Mouse (Mus musculus): ENCODE measurements at regions not wholly inside any gene's neighbourhood (a gene's known extent, or its start where the extent isn't known, plus 50 kb on each side); places are given as distances from the start of the nearest gene placed in this dataset.

- no peak for DNase-seq
Observed at GRCm38 (mm10) chr17:67569865-67570264, 62.7 kb downstream of the Lrrc30 start.

GRCm38 (mm10) chr17:67566216-67566615, 66.3 kb downstream of the Lrrc30 start:
- DNase-seq, result peak; percentile 61

- DNase-seq, result peak; percentile 44
Observed at GRCm38 (mm10) chr17:67565746-67566145, 66.8 kb downstream of the Lrrc30 start.

- DNase-seq, result peak; percentile 61
Observed at GRCm38 (mm10) chr17:67564845-67565244, 67.7 kb downstream of the Lrrc30 start.

GRCm38 (mm10) chr17:67563036-67563435, 69.5 kb downstream of the Lrrc30 start:
- no peak for DNase-seq

- DNase-seq, result peak; percentile 62
Observed at GRCm38 (mm10) chr17:67561802-67562201, 70.7 kb downstream of the Lrrc30 start.

- peak; percentile 42 for DNase-seq
Observed at GRCm38 (mm10) chr17:67557351-67557870, 75.1 kb downstream of the Lrrc30 start.

GRCm38 (mm10) chr17:67552581-67553139, 79.9 kb downstream of the Lrrc30 start:
- DNase-seq, result no peak

- peak; percentile 23 for DNase-seq
Observed at GRCm38 (mm10) chr17:67548966-67549700, 83.4 kb downstream of the Lrrc30 start.

- peak; percentile 22 for DNase-seq
Observed at GRCm38 (mm10) chr17:67544410-67544809, 88.1 kb downstream of the Lrrc30 start.

- DNase-seq, result no peak
Observed at GRCm38 (mm10) chr17:67532331-67532730, 100.2 kb downstream of the Lrrc30 start.

GRCm38 (mm10) chr17:67520848-67521411, 111.6 kb downstream of the Lrrc30 start:
- DNase-seq, result peak; percentile 26

- DNase-seq, result no peak
Observed at GRCm38 (mm10) chr17:67515601-67516147, 116.8 kb downstream of the Lrrc30 start.

GRCm38 (mm10) chr17:67514387-67515241, 117.9 kb downstream of the Lrrc30 start:
- peak; percentile 34 for DNase-seq

- peak; percentile 82 for DNase-seq
Observed at GRCm38 (mm10) chr17:67512699-67513450, 119.6 kb downstream of the Lrrc30 start.

- DNase-seq, result no peak
Observed at GRCm38 (mm10) chr17:67512008-67512407, 120.5 kb downstream of the Lrrc30 start.

GRCm38 (mm10) chr17:67509921-67510320, 122.6 kb downstream of the Lrrc30 start:
- no peak for DNase-seq

GRCm38 (mm10) chr17:67509091-67509618, 123.4 kb downstream of the Lrrc30 start:
- DNase-seq, result no peak

GRCm38 (mm10) chr17:67508353-67508752, 124.2 kb downstream of the Lrrc30 start:
- no peak for DNase-seq

GRCm38 (mm10) chr17:67506466-67506865, 126.1 kb downstream of the Lrrc30 start:
- DNase-seq, result no peak

- DNase-seq, result no peak
Observed at GRCm38 (mm10) chr17:67504502-67505033, 128.0 kb downstream of the Lrrc30 start.

Measured in kidney, adult 9 months (tissue).